Mouse (Mus musculus): Measurements from ENCODE around the gene Lcmt2.

Lcmt2 gene

DNA sequence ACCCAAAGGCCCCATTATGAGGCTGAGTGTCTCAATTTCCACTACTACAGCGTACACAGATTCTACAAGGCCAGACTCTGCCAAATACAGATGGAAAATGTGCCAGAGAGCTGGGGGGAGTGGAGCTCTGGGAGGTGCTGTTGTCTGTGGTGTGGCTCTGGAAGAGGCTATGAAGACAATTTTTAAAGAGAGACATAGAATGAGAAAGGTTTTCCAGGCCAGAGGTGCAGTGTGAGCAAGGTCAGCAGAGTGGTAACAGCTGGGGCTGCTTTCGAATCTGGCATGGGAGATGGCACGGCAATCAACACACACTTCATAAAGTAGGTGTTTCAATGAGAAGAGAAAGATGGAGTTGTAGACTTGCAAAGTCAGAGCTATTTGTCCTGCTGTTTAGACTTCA is 21.2 kb downstream of the Lcmt2 start:
- no peak for DNase-seq (ENCODE audit: low read depth, low spot score)

DNA sequence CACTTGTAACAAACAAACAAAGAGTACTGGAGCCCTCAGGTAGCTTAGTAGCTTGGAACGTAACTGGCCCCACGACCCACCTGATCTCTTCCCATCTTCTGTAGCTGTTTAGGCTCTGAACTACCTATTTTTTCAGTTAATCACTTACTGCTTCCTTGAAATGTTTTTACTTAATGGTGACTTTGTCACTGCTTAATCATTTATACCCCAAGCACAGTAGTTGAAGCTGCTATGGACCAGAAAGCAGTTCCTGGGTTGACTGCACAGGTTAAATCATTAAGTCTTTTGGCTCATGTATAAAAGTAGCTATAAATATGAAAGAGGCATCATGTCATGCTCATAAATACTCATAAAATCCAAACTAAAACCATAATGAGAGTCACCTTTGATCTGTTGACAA is 25.0 kb downstream of the Lcmt2 start:
- DNase-seq (ENCODE audit: low read depth, low spot score), result no peak

DNA sequence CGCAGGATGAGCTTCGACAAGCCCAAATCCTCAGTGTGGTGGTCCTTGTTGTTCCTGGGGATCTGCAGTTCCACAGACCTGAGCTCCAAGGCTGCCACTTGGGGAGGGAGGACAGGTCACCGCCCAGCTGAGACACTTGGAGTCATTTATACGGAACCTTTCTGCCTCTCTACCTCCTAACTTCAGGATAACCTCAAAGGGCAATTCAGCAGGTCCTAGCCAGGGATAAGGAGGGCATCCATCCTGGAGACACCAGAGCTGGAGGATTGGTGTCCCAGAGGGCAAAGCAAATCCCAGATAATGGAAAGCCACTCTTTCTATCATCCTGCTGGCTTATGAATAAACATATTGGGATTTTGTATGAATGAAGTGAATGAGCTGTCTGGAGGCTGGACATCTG is 30.8 kb downstream of the Lcmt2 start, which contains the start of gene Tgm7:
Gene Tgm7, minus strand, starts transcription at position 101 of the 400 bp plus-strand sequence.
- DNase-seq (ENCODE audit: low read depth, low spot score), result no peak

DNA sequence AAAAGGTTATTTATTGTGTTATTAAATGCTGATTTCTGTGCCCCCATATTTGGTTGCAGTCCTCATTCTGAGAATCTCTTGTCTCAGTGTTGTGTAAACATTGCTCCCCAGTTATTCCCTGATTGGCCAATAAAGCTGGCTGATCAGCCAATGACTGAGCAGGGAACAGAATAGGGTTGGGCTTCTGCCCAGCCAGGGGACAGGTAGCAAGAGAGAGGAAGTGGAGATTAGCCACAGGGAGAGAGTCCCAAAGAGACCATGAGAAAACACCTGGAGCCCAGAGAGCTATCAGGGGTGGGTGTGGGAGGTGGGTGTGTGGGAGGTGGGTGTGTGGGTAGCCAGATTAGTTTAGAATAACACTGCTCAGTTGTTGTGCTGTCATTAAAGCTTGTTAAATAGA is 34.5 kb downstream of the Lcmt2 start:
- no peak for DNase-seq (ENCODE audit: low read depth, low spot score)

- DNase-seq (ENCODE audit: low read depth, low spot score), result peak; percentile 66
Observed at GRCm38 (mm10) chr2:121102051-121102450, 38.4 kb downstream of the Lcmt2 start.

GRCm38 (mm10) chr2:121089751-121090150 is 50.7 kb downstream of the Lcmt2 start:
- DNase-seq (ENCODE audit: low read depth, low spot score), result no peak

DNA sequence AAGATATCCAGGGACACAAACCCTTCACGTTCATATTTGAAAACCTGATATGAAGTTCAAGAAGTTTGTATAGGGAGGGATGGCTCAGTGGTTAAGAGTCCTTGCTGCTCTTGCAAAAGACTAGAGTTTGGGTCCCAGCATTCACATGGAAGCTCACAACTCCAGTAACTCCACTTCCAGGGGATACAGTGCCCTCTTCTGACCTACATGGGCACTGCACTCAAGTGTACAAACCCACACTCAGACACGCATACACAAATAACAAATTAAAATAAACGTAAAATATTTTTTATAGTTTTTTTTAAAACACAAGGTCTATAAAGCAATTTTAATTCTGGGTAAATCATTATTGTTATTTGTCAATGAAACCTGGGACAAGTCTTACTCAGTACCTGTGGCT is 51.9 kb downstream of the Lcmt2 start:
- no peak for DNase-seq (ENCODE audit: low read depth, low spot score)

DNA sequence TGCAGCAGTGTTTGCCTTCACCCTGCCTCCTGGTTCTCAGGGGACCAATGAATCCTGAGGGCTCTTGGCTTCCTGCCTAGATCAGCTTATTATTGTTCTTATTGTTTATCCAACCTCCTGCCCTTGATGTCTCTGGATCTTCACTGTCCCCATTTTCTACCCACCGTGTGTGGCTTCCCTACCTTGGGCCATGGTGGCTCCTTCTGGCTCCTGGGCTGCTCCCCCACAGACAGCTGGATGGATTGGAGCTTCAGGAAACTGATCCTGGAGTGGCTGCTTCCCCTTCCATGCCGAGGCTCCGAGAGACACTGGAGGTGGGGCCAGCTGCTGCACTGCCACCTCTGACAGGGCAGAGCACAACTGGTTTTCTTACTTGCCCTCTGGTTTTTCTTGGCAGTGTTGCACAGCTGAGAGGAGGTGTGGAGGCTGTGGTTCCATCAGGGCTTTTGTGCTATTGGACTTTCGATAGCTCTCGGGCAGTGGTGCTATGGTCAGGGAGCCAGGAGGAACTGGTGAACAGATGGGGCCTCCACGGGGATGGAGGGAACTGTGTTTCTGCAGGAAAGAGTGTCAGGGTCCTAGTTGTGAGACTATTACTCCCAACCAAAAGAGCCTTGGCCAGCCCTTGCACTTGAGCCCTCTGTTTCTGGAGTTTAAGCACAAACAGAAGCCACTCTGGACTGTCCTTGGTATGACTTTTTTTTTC is 54.8 kb downstream of the Lcmt2 start, which contains the start of gene Tgm5:
Gene Tgm5, minus strand, starts transcription at position 362 of the 706 bp plus-strand sequence.
- no peak for DNase-seq (ENCODE audit: low read depth, low spot score)

GRCm38 (mm10) chr2:121082626-121083025 is 57.8 kb downstream of the Lcmt2 start:
- no peak for DNase-seq (ENCODE audit: low read depth, low spot score)

Data from forelimb bud, embryonic 11.5 days (tissue).